Comparison of ENCODE assay signal across 38 mouse cellular contexts in genomic region chr11:88995616-88996015, GRCm38 (mm10). TPM values are rescaled to one million over a fixed set of nuclear protein-coding genes. Genes with fewer than 3 reads are reported as not detected.
DNase-seq lines count a peak whose midpoint lies in the region; ATAC-seq and TF ChIP-seq lines count a peak whose summit lies in the region.
"Had no signal": no experiment of that assay in that cellular context is flagged by ENCODE, and none has a peak within 500 bp of the region (broad histone marks: within the 10 kb centered on the region; RNA-seq: fewer than 3 reads in every experiment).

No protein-coding gene starts in this region.

- no peak for TF ChIP-seq POLR2A in MEL (IDR thresholded peaks at IDR 0.05; ENCODE audit: control insufficient read depth in 1 of 2, insufficient read depth in 1 of 2, low read depth in 1 of 2, low read length in 2 of 2, poor library complexity in 1 of 2)
- no peak for TF ChIP-seq POLR2A in embryonic fibroblast, embryonic 13.5 days (IDR thresholded peaks at IDR 0.05; ENCODE audit: low read depth, low read length)

- no peak for TF ChIP-seq EP300 in heart, postnatal 0 days (IDR thresholded peaks at IDR 0.05; ENCODE audit: low read depth)
- no peak for TF ChIP-seq EP300 in MEL (IDR thresholded peaks at IDR 0.05; ENCODE audit: low read depth in 1 of 2, low read length in 2 of 2)

- no peak for DNase-seq in heart, postnatal 0 days (ENCODE audit: low spot score)
- no peak for DNase-seq in heart, embryonic 10.5 days (ENCODE audit: low spot score)
- no peak for DNase-seq in MEL (ENCODE audit: low read depth, low spot score)
- no peak for DNase-seq in spleen, postnatal 10 days (ENCODE audit: low spot score in 2 of 2)
- DNase-seq in cerebellum, adult 9-11 months, result no peak
- DNase-seq: adrenal gland, adult 2 months; cerebellum, adult 11 months; cerebellum, adult 9-10 months; gastrocnemius, postnatal 25 days; heart, postnatal 14 days; kidney, adult 11 months; kidney, postnatal 25 days; lung, postnatal 36 days; thymus, postnatal 4 days had no signal

- TF ChIP-seq RAD21 in MEL (IDR thresholded peaks at IDR 0.05; ENCODE audit: low read depth, low read length), result no peak

- H3K36me3 ChIP-seq in heart, postnatal 0 days (replicated peaks; ENCODE audit: control insufficient read depth, insufficient read depth, low read length), result peaks cover 5% of the 10 kb centered on the region; the same call in 1 of the 2 replicates
- H3K36me3 ChIP-seq in heart, embryonic 10.5 days, result peaks cover 7% of the 10 kb centered on the region
- H3K36me3 ChIP-seq in E14TG2a.4 (ENCODE audit: insufficient read depth, low read length) (peaks cover 14% of the 10 kb centered on the region), MEL (ENCODE audit: control insufficient read depth in 1 of 2, insufficient read depth in 2 of 2, low read length in 2 of 2) (peaks cover 3 to 24% of the 10 kb centered on the region in 2 experiments; a peak in 3 of 4 replicates)
- H3K36me3 ChIP-seq: lung, embryonic 15.5 days had no signal

- no peak for ATAC-seq in heart, postnatal 0 days (ENCODE audit: insufficient read depth, low read depth)
- no peak for ATAC-seq in erythroblast, adult 5-6 weeks (replicated peaks; ENCODE audit: low FRiP score, poor library complexity, severe bottlenecking)
- ATAC-seq: activated CD4-positive, CD25-positive, alpha-beta regulatory T cell, adult 4 months; midbrain, embryonic 13.5 days had no signal

- no peak for TF ChIP-seq CTCF in heart, postnatal 0 days (IDR thresholded peaks at IDR 0.05; ENCODE audit: low read depth)
- no peak for TF ChIP-seq CTCF in E14TG2a.4 (conservative IDR thresholded peaks at IDR 0.05; ENCODE audit: low read length)
- no peak for TF ChIP-seq CTCF in MEL (IDR thresholded peaks at IDR 0.05 in 2 of 3, conservative IDR thresholded peaks at IDR 0.05 in 1 of 3; ENCODE audit: control insufficient read depth in 1 of 3, insufficient read depth in 1 of 3, low read depth in 2 of 3, low read length in 3 of 3, poor library complexity in 1 of 3, severe bottlenecking in 1 of 3)
- TF ChIP-seq CTCF in embryonic fibroblast, embryonic 13.5 days (IDR thresholded peaks at IDR 0.05; ENCODE audit: borderline replicate concordance, insufficient read depth, low read length), result no peak

- H3K9ac ChIP-seq in heart, postnatal 0 days (replicated peaks; ENCODE audit: low read depth, low read length), result no peak overlapping the region
- no peak overlapping the region for H3K9ac ChIP-seq in MEL (ENCODE audit: control insufficient read depth, low read depth, low read length, poor library complexity, severe bottlenecking)
- H3K9ac ChIP-seq: embryonic facial prominence, embryonic 13.5 days; forebrain, embryonic 12.5 days; heart, embryonic 13.5 days; kidney, embryonic 15.5 days; limb, embryonic 12.5 days; liver, embryonic 15.5 days; lung, embryonic 15.5 days; midbrain, embryonic 13.5 days; neural tube, embryonic 13.5 days; stomach, embryonic 15.5 days had no signal

- no peak overlapping the region for H3K4me3 ChIP-seq in heart, postnatal 0 days (ENCODE audit: low read depth, low read length)
- H3K4me3 ChIP-seq in heart, embryonic 10.5 days, result no peak overlapping the region
- H3K4me3 ChIP-seq in E14TG2a.4 (replicated peaks; ENCODE audit: low read length) (peak overlapping the region; percentile 60), MEL (ENCODE audit: control insufficient read depth in 1 of 2, insufficient read depth in 1 of 2, low read depth in 2 of 2, low read length in 2 of 2) (no peak overlapping the region)
- H3K4me3 ChIP-seq in embryonic fibroblast, embryonic 13.5 days (ENCODE audit: insufficient read depth, low read length), result no peak overlapping the region
- H3K4me3 ChIP-seq: embryonic facial prominence, embryonic 13.5 days; forebrain, embryonic 12.5 days; heart, embryonic 13.5 days; kidney, embryonic 15.5 days; left cerebral cortex, adult 2 months; limb, embryonic 12.5 days; liver, embryonic 15.5 days; lung, embryonic 15.5 days; midbrain, embryonic 13.5 days; neural tube, embryonic 13.5 days; stomach, embryonic 15.5 days had no signal

- no peaks in the 10 kb centered on the region for H3K9me3 ChIP-seq in heart, postnatal 0 days (replicated peaks; ENCODE audit: control insufficient read depth, low read length)
- no peaks in the 10 kb centered on the region for H3K9me3 ChIP-seq in heart, embryonic 10.5 days
- H3K9me3 ChIP-seq in E14TG2a.4 (ENCODE audit: low read length), result no peaks in the 10 kb centered on the region
- no peaks in the 10 kb centered on the region for H3K9me3 ChIP-seq in MEL (replicated peaks; ENCODE audit: insufficient read depth, low read length)
- H3K9me3 ChIP-seq: embryonic facial prominence, embryonic 13.5 days; forebrain, embryonic 12.5 days; heart, embryonic 13.5 days; kidney, embryonic 15.5 days; limb, embryonic 12.5 days; liver, embryonic 15.5 days; lung, embryonic 15.5 days; midbrain, embryonic 13.5 days; neural tube, embryonic 13.5 days; stomach, embryonic 15.5 days had no signal

- 81% methylated on average over 2 of the region's 2 CpGs for WGBS in heart, postnatal 0 days
- WGBS in heart, embryonic 10.5 days, result 82% methylated on average over 2 of the region's 2 CpGs

- peaks cover 12% of the 10 kb centered on the region; the same call in 1 of the 2 replicates for H3K4me1 ChIP-seq in heart, postnatal 0 days (ENCODE audit: control insufficient read depth, insufficient read depth)
- peaks cover 16% of the 10 kb centered on the region for H3K4me1 ChIP-seq in heart, embryonic 10.5 days
- H3K4me1 ChIP-seq in E14TG2a.4 (replicated peaks; ENCODE audit: low read depth, low read length) (peaks cover 67% of the 10 kb centered on the region), MEL (ENCODE audit: control insufficient read depth in 1 of 2, insufficient read depth in 2 of 2, low read length in 2 of 2) (peaks cover 12 to 27% of the 10 kb centered on the region in 2 experiments)
- peaks cover 5% of the 10 kb centered on the region for H3K4me1 ChIP-seq in embryonic fibroblast, embryonic 13.5 days (ENCODE audit: control insufficient read depth, insufficient read depth, low read length)

- peaks cover 14% of the 10 kb centered on the region for H3K79me2 ChIP-seq in MEL (ENCODE audit: control insufficient read depth, insufficient read depth, low read length, poor library complexity)

- H3K27ac ChIP-seq in heart, postnatal 0 days (ENCODE audit: low read depth), result peak overlapping the region; percentile 77
- H3K27ac ChIP-seq in heart, embryonic 10.5 days, result no peak overlapping the region
- H3K27ac ChIP-seq in MEL (ENCODE audit: control insufficient read depth, low read depth, low read length), result no peak overlapping the region
- peak overlapping the region; percentile 79; the same call in 1 of the 2 replicates for H3K27ac ChIP-seq in embryonic fibroblast, embryonic 13.5 days (ENCODE audit: insufficient read depth, low read length)
- H3K27ac ChIP-seq: embryonic facial prominence, embryonic 13.5 days; forebrain, embryonic 12.5 days; kidney, embryonic 15.5 days; left cerebral cortex, adult 2 months; limb, embryonic 12.5 days; liver, embryonic 15.5 days; midbrain, embryonic 13.5 days; neural tube, embryonic 13.5 days had no signal

- no peak overlapping the region for H3K4me2 ChIP-seq in heart, postnatal 0 days (ENCODE audit: low read depth, low read length)
- H3K4me2 ChIP-seq: embryonic facial prominence, embryonic 13.5 days; forebrain, embryonic 12.5 days; kidney, embryonic 15.5 days; limb, embryonic 12.5 days; liver, embryonic 15.5 days; lung, embryonic 15.5 days; midbrain, embryonic 13.5 days; neural tube, embryonic 13.5 days; stomach, embryonic 15.5 days had no signal

- H3K27me3 ChIP-seq in heart, postnatal 0 days (ENCODE audit: control insufficient read depth, insufficient read depth, low read length), result no peaks in the 10 kb centered on the region
- no peaks in the 10 kb centered on the region; the same call in 1 of the 2 replicates for H3K27me3 ChIP-seq in heart, embryonic 10.5 days (ENCODE audit: insufficient read depth, poor library complexity, severe bottlenecking)
- H3K27me3 ChIP-seq in E14TG2a.4 (ENCODE audit: insufficient read depth, low read length) (no peaks in the 10 kb centered on the region), MEL (ENCODE audit: control insufficient read depth in 1 of 2, insufficient read depth in 2 of 2, low read length in 2 of 2) (no peaks in the 10 kb centered on the region)
- H3K27me3 ChIP-seq: heart, embryonic 13.5 days; kidney, embryonic 15.5 days; liver, embryonic 15.5 days; lung, embryonic 15.5 days; stomach, embryonic 15.5 days had no signal

RNA-seq across cellular contexts. Expression of gene Trim25, which starts 3.6 kb away (rescaled TPM):
- 7.8 and 10.5 TPM in 2 replicates for total RNA-seq in heart, postnatal 0 days (2014; rRNA removed; ENCODE audit: low replicate concordance)
- 14.5 and 16.1 TPM in 2 replicates for polyA plus RNA-seq in heart, postnatal 0 days (2015; fragmentation: Nextera tagmentation; extraction: Ambion mirVana)
- polyA plus RNA-seq in heart, embryonic 10.5 days (2016; fragmentation: Nextera tagmentation; extraction: Ambion mirVana), result 12.7 and 13.9 TPM in 2 replicates
- total RNA-seq in MEL (2012; rRNA removed), result 21.5 and 22.2 TPM in 2 replicates
- 10 to 100 TPM in 1 of 2 experiments, not detected in 1; 43.0 TPM for polyA plus RNA-seq in MEL (2012; ENCODE audit: insufficient read depth in 1 of 2, insufficient read length in 2 of 2, low read depth in 1 of 2, low replicate concordance in 2 of 2, missing spikeins in 1 of 2)
- polyA plus RNA-seq in embryonic fibroblast, embryonic 13.5 days (2011; ENCODE audit: insufficient read length, low read depth, missing spikeins), result 33.7 and 34.2 TPM in 2 replicates
- 19.8 and 24.2 TPM in 2 replicates for total RNA-seq in erythroblast, adult 5-6 weeks (2015; ENCODE audit: low replicate concordance)
- 16.4 and 20.5 TPM in 2 replicates for total RNA-seq in erythroblast, adult 5-6 weeks (2017; ENCODE audit: low replicate concordance)

RNA-seq across cellular contexts. Expression of gene Coil, which starts 25.6 kb away (rescaled TPM):
- total RNA-seq in heart, postnatal 0 days (2014; rRNA removed; ENCODE audit: low replicate concordance), result 5.3 and 8.5 TPM in 2 replicates
- 4.6 and 5.3 TPM in 2 replicates for polyA plus RNA-seq in heart, postnatal 0 days (2015; fragmentation: Nextera tagmentation; extraction: Ambion mirVana)
- 15.4 and 19.2 TPM in 2 replicates for polyA plus RNA-seq in heart, embryonic 10.5 days (2016; fragmentation: Nextera tagmentation; extraction: Ambion mirVana)
- 32.6 and 32.9 TPM in 2 replicates for total RNA-seq in MEL (2012; rRNA removed)
- 10 to 100 TPM in 1 of 2 experiments, not detected in 1; 24.4 TPM for polyA plus RNA-seq in MEL (2012; ENCODE audit: insufficient read depth in 1 of 2, insufficient read length in 2 of 2, low read depth in 1 of 2, low replicate concordance in 2 of 2, missing spikeins in 1 of 2)
- polyA plus RNA-seq in embryonic fibroblast, embryonic 13.5 days (2011; ENCODE audit: insufficient read length, low read depth, missing spikeins), result 8.5 and 8.9 TPM in 2 replicates
- total RNA-seq in erythroblast, adult 5-6 weeks (2015; ENCODE audit: low replicate concordance), result 1.3 and 2.7 TPM in 2 replicates
- total RNA-seq in erythroblast, adult 5-6 weeks (2017; ENCODE audit: low replicate concordance), result 1.3 and 6.3 TPM in 2 replicates

RNA-seq across cellular contexts. Expression of gene Elobl, which starts 28.9 kb away (rescaled TPM):
- not detected in 2 replicates for total RNA-seq in heart, postnatal 0 days (2014; rRNA removed; ENCODE audit: low replicate concordance)
- polyA plus RNA-seq in heart, postnatal 0 days (2015; fragmentation: Nextera tagmentation; extraction: Ambion mirVana), result not detected in 2 replicates
- not detected in 2 replicates for polyA plus RNA-seq in heart, embryonic 10.5 days (2016; fragmentation: Nextera tagmentation; extraction: Ambion mirVana)
- 0.58 and 0.92 TPM in 2 replicates for total RNA-seq in MEL (2012; rRNA removed)
- polyA plus RNA-seq in MEL (2012; ENCODE audit: insufficient read depth in 1 of 2, insufficient read length in 2 of 2, low read depth in 1 of 2, low replicate concordance in 2 of 2, missing spikeins in 1 of 2), result under 1 TPM in 1 of 2 experiments, not detected in 1; 0.72 TPM
- polyA plus RNA-seq in embryonic fibroblast, embryonic 13.5 days (2011; ENCODE audit: insufficient read length, low read depth, missing spikeins), result 1.4 TPM in 1 of 2 replicates, not detected in the other
- total RNA-seq in erythroblast, adult 5-6 weeks (2015; ENCODE audit: low replicate concordance), result not detected in 2 replicates
- total RNA-seq in erythroblast, adult 5-6 weeks (2017; ENCODE audit: low replicate concordance), result not detected in 2 replicates
- total RNA-seq: adrenal gland, adult 2 months; adrenal gland, postnatal 4 days; common myeloid progenitor, adult 5-6 weeks; gastrocnemius, postnatal 25 days; heart, adult 18-20 months; heart, postnatal 14 days; layer of hippocampus, adult 18-20 months; layer of hippocampus, postnatal 14 days; left cerebral cortex, adult 2 months; left cerebral cortex, postnatal 25 days; liver, adult 2 months; megakaryocyte-erythroid progenitor cell, adult 5-6 weeks had no signal
- polyA plus RNA-seq: activated CD4-positive, CD25-positive, alpha-beta regulatory T cell, adult 4 months; embryonic facial prominence, embryonic 13.5 days; forebrain, embryonic 12.5 days; heart, embryonic 13.5 days; hindbrain, embryonic 11.5 days; kidney, embryonic 15.5 days; limb, embryonic 12.5 days; liver, embryonic 15.5 days; lung, embryonic 15.5 days; midbrain, embryonic 13.5 days; neural tube, embryonic 13.5 days; stomach, embryonic 15.5 days had no signal

RNA-seq across cellular contexts. Expression of gene Scpep1, which starts 40.4 kb away (rescaled TPM):
- 36.0 and 44.6 TPM in 2 replicates for total RNA-seq in heart, postnatal 0 days (2014; rRNA removed; ENCODE audit: low replicate concordance)
- polyA plus RNA-seq in heart, postnatal 0 days (2015; fragmentation: Nextera tagmentation; extraction: Ambion mirVana), result 36.9 and 41.4 TPM in 2 replicates
- polyA plus RNA-seq in heart, embryonic 10.5 days (2016; fragmentation: Nextera tagmentation; extraction: Ambion mirVana), result 56.2 and 61.9 TPM in 2 replicates
- total RNA-seq in MEL (2012; rRNA removed), result 7.9 and 8.9 TPM in 2 replicates
- polyA plus RNA-seq in MEL (2012; ENCODE audit: insufficient read depth in 1 of 2, insufficient read length in 2 of 2, low read depth in 1 of 2, low replicate concordance in 2 of 2, missing spikeins in 1 of 2), result 10 to 100 TPM in 1 of 2 experiments, not detected in 1; 15.6 TPM
- 380 and 384 TPM in 2 replicates for polyA plus RNA-seq in embryonic fibroblast, embryonic 13.5 days (2011; ENCODE audit: insufficient read length, low read depth, missing spikeins)
- 15.0 and 15.2 TPM in 2 replicates for total RNA-seq in erythroblast, adult 5-6 weeks (2015; ENCODE audit: low replicate concordance)
- 4.6 and 8.6 TPM in 2 replicates for total RNA-seq in erythroblast, adult 5-6 weeks (2017; ENCODE audit: low replicate concordance)

Comparison
In these comparisons a context has a peak if more than half of its experiments do, and no peak if none do; other contexts are left out.
1. H3K27ac ChIP-seq: peak in heart, postnatal 0 days (single experiment) and embryonic fibroblast, embryonic 13.5 days (single experiment); none in heart, embryonic 10.5 days (single experiment) and MEL (single experiment).